Mouse (Mus musculus): ENCODE data around the gene Fat4. TPM values are rescaled to one million over a fixed set of nuclear protein-coding genes. Genes with fewer than 3 reads are reported as not detected.

Gene Fat4
- 13.4 and 14.6 TPM in 2 replicates for polyA plus RNA-seq (2014; fragmentation: Nextera tagmentation; extraction: Ambion mirVana)

GRCm38 (mm10) chr3:38886890-38887355 is at the start of gene Fat4:
Fat4 (plus strand) TSS chr3:38886940.
- Histone ChIP-seq H3K27ac (replicated peaks; ENCODE audit: low read depth, low read length) (peak within 1 kb of the TSS; percentile 87), H3K4me1 (ENCODE audit: control insufficient read depth, insufficient read depth, low read length) (peaks cover 35% of the 10 kb centered on the region), H3K4me2 (ENCODE audit: low read length) (peak within 1 kb of the TSS; percentile 97), H3K9ac (replicated peaks; ENCODE audit: low read length) (peak within 1 kb of the TSS; percentile 81), H3K36me3 (ENCODE audit: control insufficient read depth, insufficient read depth, low read length) (peaks cover 16% of the 10 kb centered on the region), H3K4me3 (replicated peaks; ENCODE audit: low read depth, low read length) (peak within 1 kb of the TSS; percentile 83), H3K27me3 (ENCODE audit: control insufficient read depth, insufficient read depth, low read length) (no peaks in the 10 kb centered on the region), H3K9me3 (ENCODE audit: control insufficient read depth, low read length) (no peaks in the 10 kb centered on the region)
- under 1% methylated on average over 29 of the region's 29 CpGs for WGBS
- peak; percentile 70 for DNase-seq
- ATAC-seq (ENCODE audit: low FRiP score, low TSS enrichment), result no peak

- Histone ChIP-seq H3K9me3 (ENCODE audit: control insufficient read depth, low read length) (no peaks in the 10 kb centered on the region), H3K4me1 (ENCODE audit: control insufficient read depth, insufficient read depth, low read length) (no peaks in the 10 kb centered on the region), H3K27ac (replicated peaks; ENCODE audit: low read depth, low read length) (no peak overlapping the region), H3K4me2 (ENCODE audit: low read length) (no peak overlapping the region), H3K9ac (replicated peaks; ENCODE audit: low read length) (no peak overlapping the region), H3K27me3 (ENCODE audit: control insufficient read depth, insufficient read depth, low read length) (no peaks in the 10 kb centered on the region), H3K4me3 (replicated peaks; ENCODE audit: low read depth, low read length) (no peak overlapping the region), H3K36me3 (ENCODE audit: control insufficient read depth, insufficient read depth, low read length) (no peaks in the 10 kb centered on the region)
- ATAC-seq (ENCODE audit: low FRiP score, low TSS enrichment) (no peak), DNase-seq (no peak)
- WGBS, result 86% methylated on average over 2 of the region's 2 CpGs
Observed at GRCm38 (mm10) chr3:38839438-38839837, 47.3 kb upstream of the Fat4 start.

- peaks cover 5% of the 10 kb centered on the region; the same call in 1 of the 2 replicates for H3K4me1 ChIP-seq (ENCODE audit: control insufficient read depth, insufficient read depth, low read length)
- 45% methylated on average over 7 of the region's 7 CpGs for WGBS
- no peak overlapping the region for H3K4me2 ChIP-seq (ENCODE audit: low read length)
- DNase-seq (no peak), ATAC-seq (ENCODE audit: low FRiP score, low TSS enrichment) (no peak)
- no peaks in the 10 kb centered on the region for H3K36me3 ChIP-seq (ENCODE audit: control insufficient read depth, insufficient read depth, low read length)
- no peaks in the 10 kb centered on the region for H3K27me3 ChIP-seq (ENCODE audit: control insufficient read depth, insufficient read depth, low read length)
- H3K4me3 ChIP-seq (replicated peaks; ENCODE audit: low read depth, low read length), result no peak overlapping the region
- H3K9ac ChIP-seq (replicated peaks; ENCODE audit: low read length), result no peak overlapping the region
- no peaks in the 10 kb centered on the region for H3K9me3 ChIP-seq (ENCODE audit: control insufficient read depth, low read length)
- H3K27ac ChIP-seq (replicated peaks; ENCODE audit: low read depth, low read length), result no peak overlapping the region
Observed at GRCm38 (mm10) chr3:38843000-38843538, 43.7 kb upstream of the Fat4 start.

- WGBS, result 48% methylated on average over 11 of the region's 11 CpGs
Observed at GRCm38 (mm10) chr3:38846602-38847382, 39.9 kb upstream of the Fat4 start.

GRCm38 (mm10) chr3:38849077-38849476 is 37.7 kb upstream of the Fat4 start:
- Histone ChIP-seq H3K27ac (replicated peaks; ENCODE audit: low read depth, low read length) (no peak overlapping the region), H3K4me1 (ENCODE audit: control insufficient read depth, insufficient read depth, low read length) (peaks cover 5% of the 10 kb centered on the region; the same call in 1 of the 2 replicates), H3K4me3 (replicated peaks; ENCODE audit: low read depth, low read length) (no peak overlapping the region), H3K36me3 (ENCODE audit: control insufficient read depth, insufficient read depth, low read length) (no peaks in the 10 kb centered on the region), H3K4me2 (ENCODE audit: low read length) (no peak overlapping the region), H3K27me3 (ENCODE audit: control insufficient read depth, insufficient read depth, low read length) (no peaks in the 10 kb centered on the region), H3K9me3 (ENCODE audit: control insufficient read depth, low read length) (no peaks in the 10 kb centered on the region), H3K9ac (replicated peaks; ENCODE audit: low read length) (no peak overlapping the region)
- DNase-seq (no peak), ATAC-seq (ENCODE audit: low FRiP score, low TSS enrichment) (no peak)
- WGBS, result 77% methylated on average over 3 of the region's 3 CpGs

More at GRCm38 (mm10) chr3:38846602-38847382, 39.9 kb upstream of the Fat4 start:
- Histone ChIP-seq H3K9me3 (ENCODE audit: control insufficient read depth, low read length) (no peaks in the 10 kb centered on the region), H3K27me3 (ENCODE audit: control insufficient read depth, insufficient read depth, low read length) (no peaks in the 10 kb centered on the region), H3K36me3 (ENCODE audit: control insufficient read depth, insufficient read depth, low read length) (no peaks in the 10 kb centered on the region), H3K4me3 (replicated peaks; ENCODE audit: low read depth, low read length) (no peak overlapping the region), H3K27ac (replicated peaks; ENCODE audit: low read depth, low read length) (no peak overlapping the region), H3K4me1 (ENCODE audit: control insufficient read depth, insufficient read depth, low read length) (peaks cover 5% of the 10 kb centered on the region; the same call in 1 of the 2 replicates), H3K4me2 (ENCODE audit: low read length) (no peak overlapping the region), H3K9ac (replicated peaks; ENCODE audit: low read length) (no peak overlapping the region)
- ATAC-seq (ENCODE audit: low FRiP score, low TSS enrichment), result no peak
- peak; percentile 17 for DNase-seq

GRCm38 (mm10) chr3:38849536-38849935 is 37.2 kb upstream of the Fat4 start:
- Histone ChIP-seq H3K9ac (replicated peaks; ENCODE audit: low read length) (no peak overlapping the region), H3K9me3 (ENCODE audit: control insufficient read depth, low read length) (no peaks in the 10 kb centered on the region), H3K4me2 (ENCODE audit: low read length) (no peak overlapping the region), H3K27ac (replicated peaks; ENCODE audit: low read depth, low read length) (no peak overlapping the region), H3K27me3 (ENCODE audit: control insufficient read depth, insufficient read depth, low read length) (no peaks in the 10 kb centered on the region), H3K36me3 (ENCODE audit: control insufficient read depth, insufficient read depth, low read length) (no peaks in the 10 kb centered on the region), H3K4me3 (replicated peaks; ENCODE audit: low read depth, low read length) (no peak overlapping the region), H3K4me1 (ENCODE audit: control insufficient read depth, insufficient read depth, low read length) (peaks cover 5% of the 10 kb centered on the region; the same call in 1 of the 2 replicates)
- ATAC-seq (ENCODE audit: low FRiP score, low TSS enrichment) (no peak), DNase-seq (peak; percentile 90)
- 35% methylated on average over 6 of the region's 6 CpGs for WGBS

- ATAC-seq (ENCODE audit: low FRiP score, low TSS enrichment), result no peak
- H3K36me3 ChIP-seq (ENCODE audit: control insufficient read depth, insufficient read depth, low read length), result no peaks in the 10 kb centered on the region
- H3K4me2 ChIP-seq (ENCODE audit: low read length), result no peak overlapping the region
- H3K4me1 ChIP-seq (ENCODE audit: control insufficient read depth, insufficient read depth, low read length), result no peaks in the 10 kb centered on the region
- H3K27ac ChIP-seq (replicated peaks; ENCODE audit: low read depth, low read length), result no peak overlapping the region
- no peak overlapping the region for H3K4me3 ChIP-seq (replicated peaks; ENCODE audit: low read depth, low read length)
- no peaks in the 10 kb centered on the region for H3K9me3 ChIP-seq (ENCODE audit: control insufficient read depth, low read length)
- H3K9ac ChIP-seq (replicated peaks; ENCODE audit: low read length), result no peak overlapping the region
- peak; percentile 31 for DNase-seq
- 18% methylated on average over 3 of the region's 3 CpGs for WGBS
- H3K27me3 ChIP-seq (ENCODE audit: control insufficient read depth, insufficient read depth, low read length), result no peaks in the 10 kb centered on the region
Observed at GRCm38 (mm10) chr3:38853650-38854049, 33.1 kb upstream of the Fat4 start.

GRCm38 (mm10) chr3:38860683-38861082 is 26.1 kb upstream of the Fat4 start:
- DNase-seq (peak; percentile 70), ATAC-seq (ENCODE audit: low FRiP score, low TSS enrichment) (no peak)
- Histone ChIP-seq H3K4me3 (replicated peaks; ENCODE audit: low read depth, low read length) (no peak overlapping the region), H3K36me3 (ENCODE audit: control insufficient read depth, insufficient read depth, low read length) (no peaks in the 10 kb centered on the region), H3K4me2 (ENCODE audit: low read length) (no peak overlapping the region), H3K27ac (replicated peaks; ENCODE audit: low read depth, low read length) (no peak overlapping the region), H3K4me1 (ENCODE audit: control insufficient read depth, insufficient read depth, low read length) (no peaks in the 10 kb centered on the region), H3K9me3 (ENCODE audit: control insufficient read depth, low read length) (no peaks in the 10 kb centered on the region), H3K27me3 (ENCODE audit: control insufficient read depth, insufficient read depth, low read length) (no peaks in the 10 kb centered on the region), H3K9ac (replicated peaks; ENCODE audit: low read length) (no peak overlapping the region)
- 40% methylated on average over 5 of the region's 5 CpGs for WGBS
